Mouse (Mus musculus) neural tube, embryonic 11.5 days (tissue): Measurements from ENCODE around the gene Mad1l1. TPM values are rescaled to one million over a fixed set of nuclear protein-coding genes. Genes with fewer than 3 reads are reported as not detected.

Source experiments
- ATAC-seq: fragments of 200-750 bp; cut with Nextera tagmentation; 2 replicates; pipeline ENCODE4 v1.8.0; 2017; ENCODE audit warnings: moderate number of reproducible peaks, mild to moderate bottlenecking, moderate TSS enrichment, moderate library complexity; ENCODE audit not compliant: insufficient read depth, low FRiP score, low TSS enrichment
- DNase-seq: peaks from one replicate; pipeline ENCODE4 v3.0.0-alpha.2; 2015; ENCODE audit warnings: low spot score
- H3K27ac ChIP-seq: fragments of 300-500 bp; sonication (generic); 2 replicates; pipeline ENCODE4 v1.5.1; 2014; ENCODE audit warnings: low read depth, mild to moderate bottlenecking, low read length
- H3K27me3 ChIP-seq: fragments of 300-500 bp; sonication (generic); 2 replicates; pipeline ENCODE4 v1.6.1; 2014; ENCODE audit warnings: mild to moderate bottlenecking, low read length, mixed read lengths; ENCODE audit not compliant: control insufficient read depth, insufficient read depth
- H3K36me3 ChIP-seq: fragments of 300-500 bp; sonication (generic); 2 replicates; pipeline ENCODE4 v1.6.1; 2014; ENCODE audit warnings: mild to moderate bottlenecking, low read length, moderate library complexity, mixed read lengths; ENCODE audit not compliant: control insufficient read depth, insufficient read depth
- H3K4me1 ChIP-seq: fragments of 300-500 bp; sonication (generic); 2 replicates; pipeline ENCODE4 v1.6.1; 2014; ENCODE audit warnings: low read length, mixed read lengths; ENCODE audit not compliant: control insufficient read depth, insufficient read depth
- H3K4me2 ChIP-seq: fragments of 300-500 bp; sonication (generic); 2 replicates; pipeline ENCODE4 v1.6.1; 2014; ENCODE audit warnings: low read depth, mild to moderate bottlenecking, moderate library complexity
- H3K4me3 ChIP-seq: fragments of 300-500 bp; sonication (generic); 2 replicates; pipeline ENCODE4 v1.5.1; 2014; ENCODE audit warnings: low read depth, low read length
- H3K9ac ChIP-seq: fragments of 300-500 bp; sonication (generic); 2 replicates; pipeline ENCODE4 v1.6.1; 2014; ENCODE audit warnings: mild to moderate bottlenecking, low read length
- H3K9me3 ChIP-seq: fragments of 300-500 bp; sonication (generic); 2 replicates; pipeline ENCODE4 v1.6.1; 2016; ENCODE audit warnings: low read length; ENCODE audit not compliant: control insufficient read depth
- WGBS: fragments of 180-500 bp; shearing (Covaris S2); extraction: QIAGEN DNeasy Blood & Tissue Kit; methylation state at CpG from one replicate; pipeline ENCODE4 v1.1.7; 2014; 5-methylcytosine and 5-hydroxymethylcytosine counted together
- polyA plus RNA-seq: library from polyadenylated mRNA; unstranded; fragments of >200 nt; fragmentation: Nextera tagmentation; extraction: Ambion mirVana; gene quantifications from 2 replicates; pipeline ENCODE4 v1.2.1, GENCODE M21; 2014

Mad1l1 gene
- polyA plus RNA-seq, 1 experiment from 2014 or later: 51.9 TPM

DNA sequence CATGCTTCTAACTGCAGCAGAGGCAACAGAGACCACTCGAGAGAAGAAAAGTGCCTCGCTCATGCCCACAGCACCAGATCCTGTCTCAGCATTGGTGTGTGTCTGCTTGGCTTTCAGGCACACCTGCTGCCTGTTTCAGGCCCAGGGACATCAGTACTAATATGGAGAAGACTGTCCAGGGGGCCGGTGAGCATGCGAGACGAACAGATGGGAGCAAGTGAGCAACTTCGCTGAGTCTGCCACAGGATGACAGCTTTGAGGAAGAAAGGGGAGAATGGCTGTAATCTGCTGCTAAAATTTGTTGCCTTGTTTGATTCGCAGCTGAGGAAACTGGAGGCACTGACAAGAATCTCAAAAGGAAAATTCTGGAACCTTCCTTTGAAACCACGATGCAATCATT, 227.9 kb downstream of the Mad1l1 start:
- no peaks in the 10 kb centered on the region for H3K36me3 ChIP-seq
- H3K27ac ChIP-seq: no peak overlapping the region
- DNase-seq (no peak), ATAC-seq (no peak)
- H3K4me1 ChIP-seq: no peaks in the 10 kb centered on the region
- H3K4me3 ChIP-seq: no peak overlapping the region
- no peak overlapping the region for H3K4me2 ChIP-seq
- WGBS: 89% methylated on average over 8 of the region's 8 CpGs
- H3K27me3 ChIP-seq: no peaks in the 10 kb centered on the region
- H3K9me3 ChIP-seq: no peaks in the 10 kb centered on the region
- H3K9ac ChIP-seq: no peak overlapping the region

DNA sequence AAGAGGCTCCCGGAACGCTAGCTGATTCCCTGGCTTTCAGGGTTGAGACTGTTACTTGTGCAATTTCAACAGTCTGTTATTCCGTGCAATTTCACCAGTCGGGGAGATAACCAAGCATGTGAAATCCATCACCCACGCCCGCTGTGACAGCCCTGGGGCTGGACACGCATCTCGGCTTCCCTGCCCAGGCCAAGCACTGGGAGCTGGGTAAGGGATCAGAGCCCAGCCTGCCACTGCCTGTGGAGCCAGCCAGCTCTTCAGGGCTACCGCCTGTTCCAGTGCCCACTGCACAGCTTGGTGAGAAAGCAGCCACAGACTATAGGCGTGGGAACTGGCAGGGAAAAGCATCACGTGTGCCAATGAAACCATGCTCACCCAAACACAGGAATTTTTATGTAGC, 229.8 kb downstream of the Mad1l1 start:
- H3K9ac ChIP-seq: no peak overlapping the region
- H3K27me3 ChIP-seq: no peaks in the 10 kb centered on the region
- H3K9me3 ChIP-seq: no peaks in the 10 kb centered on the region
- no peak overlapping the region for H3K4me3 ChIP-seq
- WGBS: 82% methylated on average over 11 of the region's 11 CpGs
- 0 out of 2 replicates have a peak, but pooled peaks cover 2% of the 10 kb centered on the region for H3K36me3 ChIP-seq
- H3K4me1 ChIP-seq: no peaks in the 10 kb centered on the region
- H3K27ac ChIP-seq: no peak overlapping the region
- DNase-seq (no peak), ATAC-seq (no peak)
- no peak overlapping the region for H3K4me2 ChIP-seq

DNA sequence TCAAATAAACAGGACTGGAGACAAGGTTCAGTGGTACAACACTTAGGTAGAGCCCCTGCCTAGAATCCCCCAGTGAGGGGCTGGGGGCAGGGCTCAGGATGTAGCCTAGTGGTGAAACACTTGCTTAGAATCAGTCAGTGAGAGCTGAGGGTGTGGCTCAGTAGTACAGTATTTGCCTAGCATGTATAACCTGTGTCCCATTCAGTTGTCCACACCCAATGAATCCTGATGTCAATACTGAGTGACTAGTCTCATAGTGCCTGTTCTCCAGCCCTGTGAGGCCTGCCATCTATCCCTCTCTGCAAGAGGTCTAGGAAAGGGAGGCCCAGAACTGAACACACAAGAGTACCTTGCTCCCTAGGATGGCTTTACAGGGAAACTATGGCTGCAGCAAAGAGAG, 232.1 kb downstream of the Mad1l1 start:
- Histone ChIP-seq H3K9me3 (no peaks in the 10 kb centered on the region), H3K4me3 (no peak overlapping the region), H3K9ac (no peak overlapping the region), H3K27me3 (no peaks in the 10 kb centered on the region), H3K4me1 (no peaks in the 10 kb centered on the region), H3K4me2 (no peak overlapping the region), H3K27ac (no peak overlapping the region), H3K36me3 (0 out of 2 replicates have a peak, but pooled peaks cover 2% of the 10 kb centered on the region)
- no peak for ATAC-seq
- DNase-seq: no peak

DNA sequence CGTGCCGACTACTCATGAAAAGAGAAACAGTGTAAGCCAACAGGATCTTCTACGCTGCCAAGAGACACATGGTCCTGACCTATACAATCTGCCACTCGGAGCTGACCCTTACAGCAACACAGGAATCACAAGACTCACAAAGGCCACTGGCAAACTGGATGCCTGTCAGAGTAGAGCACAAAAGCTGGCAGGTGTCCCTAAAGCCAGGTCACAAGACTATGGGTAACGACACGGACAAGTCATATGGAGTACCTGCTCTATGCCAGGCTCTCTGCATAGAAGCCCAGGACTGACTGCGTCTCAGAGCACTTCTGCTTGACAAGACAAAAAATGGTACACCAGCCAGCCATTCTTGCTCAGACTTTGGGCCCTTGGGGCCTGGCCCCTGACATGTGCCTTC, 234.1 kb downstream of the Mad1l1 start:
- H3K4me1 ChIP-seq: no peaks in the 10 kb centered on the region
- no peaks in the 10 kb centered on the region for H3K27me3 ChIP-seq
- no peaks in the 10 kb centered on the region for H3K9me3 ChIP-seq
- 0 out of 2 replicates have a peak, but pooled peaks cover 2% of the 10 kb centered on the region for H3K36me3 ChIP-seq
- no peak overlapping the region for H3K9ac ChIP-seq
- no peak overlapping the region for H3K27ac ChIP-seq
- no peak for DNase-seq
- H3K4me3 ChIP-seq: no peak overlapping the region
- WGBS: 96% methylated on average over 7 of the region's 7 CpGs
- no peak overlapping the region for H3K4me2 ChIP-seq
- no peak for ATAC-seq

DNA sequence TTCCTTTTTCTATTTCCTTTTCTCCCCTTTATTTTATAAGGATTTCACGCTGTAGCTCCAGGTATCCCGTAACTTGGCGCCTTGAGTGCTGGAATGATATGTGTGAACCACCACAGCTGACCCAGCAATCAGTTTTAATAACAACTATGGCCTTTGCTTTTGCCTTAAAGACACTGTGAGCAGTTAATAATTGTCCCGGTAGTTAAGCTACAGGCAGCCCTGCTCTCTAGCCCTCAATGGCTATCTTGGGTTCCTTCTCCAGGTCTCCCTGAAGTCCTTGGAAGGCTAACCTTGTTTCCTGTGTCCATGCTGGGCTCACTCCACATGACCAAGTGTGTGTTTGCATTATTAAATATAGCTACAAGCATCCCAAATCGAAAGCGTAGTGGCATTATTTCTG, 237.0 kb downstream of the Mad1l1 start:
- Histone ChIP-seq H3K4me1 (no peaks in the 10 kb centered on the region), H3K27ac (no peak overlapping the region), H3K9ac (no peak overlapping the region), H3K36me3 (0 out of 2 replicates have a peak, but pooled peaks cover 2% of the 10 kb centered on the region), H3K4me2 (no peak overlapping the region), H3K27me3 (no peaks in the 10 kb centered on the region), H3K9me3 (no peaks in the 10 kb centered on the region), H3K4me3 (no peak overlapping the region)
- ATAC-seq: no peak
- DNase-seq: no peak
- WGBS: 96% methylated on average over 6 of the region's 6 CpGs

DNA sequence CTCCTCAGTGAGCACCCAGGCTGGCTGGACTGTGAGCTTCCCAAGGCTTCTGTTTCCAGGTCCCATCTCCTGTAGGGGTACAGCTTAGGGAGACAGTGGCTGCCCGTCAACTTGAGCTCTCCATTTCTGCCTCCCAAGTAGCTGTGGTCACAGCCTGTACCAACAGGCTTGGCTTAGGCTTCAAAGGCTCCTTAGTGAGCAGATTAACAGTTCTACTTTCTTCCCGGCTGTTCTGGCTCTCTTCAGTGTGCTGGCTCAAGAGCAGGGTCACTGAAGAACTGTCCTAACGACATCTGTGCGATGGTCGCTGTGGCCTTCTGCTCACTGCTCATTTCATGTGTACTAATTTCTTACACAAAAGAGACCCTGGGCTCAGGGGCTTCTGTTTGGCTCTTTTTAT, 237.4 kb downstream of the Mad1l1 start:
- no peak overlapping the region for H3K27ac ChIP-seq
- 0 out of 2 replicates have a peak, but pooled peaks cover 2% of the 10 kb centered on the region for H3K36me3 ChIP-seq
- no peak for ATAC-seq
- H3K4me1 ChIP-seq: no peaks in the 10 kb centered on the region
- no peaks in the 10 kb centered on the region for H3K9me3 ChIP-seq
- 81% methylated on average over 5 of the region's 5 CpGs for WGBS
- no peak overlapping the region for H3K4me2 ChIP-seq
- no peak overlapping the region for H3K4me3 ChIP-seq
- H3K27me3 ChIP-seq: no peaks in the 10 kb centered on the region
- H3K9ac ChIP-seq: no peak overlapping the region
- no peak for DNase-seq

DNA sequence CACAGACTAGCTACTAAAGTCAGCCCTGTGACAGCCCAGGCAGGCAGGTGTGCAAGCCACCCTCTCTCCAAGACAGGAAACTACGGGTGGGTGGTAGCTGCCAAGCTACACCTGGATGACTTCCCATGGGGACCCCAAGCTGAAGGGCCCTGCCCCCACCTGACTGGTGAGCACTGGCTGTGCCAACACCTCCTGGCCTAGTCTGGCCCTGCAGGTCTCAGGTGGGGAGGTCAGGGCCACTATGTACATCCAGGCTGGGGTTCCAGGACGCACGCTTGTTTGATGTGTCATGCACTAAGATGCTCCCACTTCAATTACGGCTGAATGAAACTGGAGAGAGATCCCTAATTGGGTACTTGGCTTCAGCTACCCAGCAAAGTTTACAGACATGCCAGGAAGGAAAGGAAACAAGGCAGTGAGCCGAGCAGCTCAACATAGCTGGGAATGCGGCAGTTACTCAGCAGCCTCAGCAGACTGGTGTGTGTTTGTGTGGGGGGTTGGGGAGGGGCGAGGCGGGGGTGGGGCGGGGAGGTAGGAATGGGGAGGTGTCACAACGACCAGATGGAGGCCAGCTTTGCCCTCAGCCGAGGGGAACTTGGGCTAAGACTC, 239.0 kb downstream of the Mad1l1 start:
- Histone ChIP-seq H3K27ac (no peak overlapping the region), H3K9me3 (no peaks in the 10 kb centered on the region), H3K4me1 (no peaks in the 10 kb centered on the region), H3K4me2 (no peak overlapping the region), H3K4me3 (no peak overlapping the region), H3K27me3 (no peaks in the 10 kb centered on the region), H3K36me3 (no peaks in the 10 kb centered on the region), H3K9ac (no peak overlapping the region)
- WGBS: 57% methylated on average over 11 of the region's 11 CpGs
- no peak for ATAC-seq
- DNase-seq: no peak

DNA sequence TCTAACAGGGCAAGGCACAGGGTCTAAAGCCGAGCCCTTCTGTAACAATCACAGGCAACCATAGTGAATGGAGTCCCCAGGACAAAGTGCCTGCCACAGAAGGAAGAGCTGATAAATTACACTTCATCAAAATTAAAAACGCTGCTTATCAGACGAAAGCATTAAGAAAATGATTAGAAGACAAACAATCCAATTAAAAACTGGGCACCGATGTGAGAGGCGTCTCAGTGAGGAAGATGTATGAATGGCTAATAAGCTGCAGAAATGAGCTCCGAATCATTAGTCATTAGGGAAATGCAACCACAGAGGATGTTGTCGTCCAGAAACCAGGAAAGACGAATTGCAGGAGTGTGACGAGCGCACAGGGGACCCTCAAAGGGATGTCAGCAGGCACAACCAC, 240.3 kb downstream of the Mad1l1 start:
- ATAC-seq (no peak), DNase-seq (no peak)
- H3K4me1 ChIP-seq: no peaks in the 10 kb centered on the region
- no peak overlapping the region for H3K27ac ChIP-seq
- no peak overlapping the region for H3K4me2 ChIP-seq
- H3K9ac ChIP-seq: no peak overlapping the region
- 76% methylated on average over 10 of the region's 10 CpGs for WGBS
- no peaks in the 10 kb centered on the region for H3K27me3 ChIP-seq
- no peaks in the 10 kb centered on the region for H3K36me3 ChIP-seq
- no peaks in the 10 kb centered on the region for H3K9me3 ChIP-seq
- H3K4me3 ChIP-seq: no peak overlapping the region

DNA sequence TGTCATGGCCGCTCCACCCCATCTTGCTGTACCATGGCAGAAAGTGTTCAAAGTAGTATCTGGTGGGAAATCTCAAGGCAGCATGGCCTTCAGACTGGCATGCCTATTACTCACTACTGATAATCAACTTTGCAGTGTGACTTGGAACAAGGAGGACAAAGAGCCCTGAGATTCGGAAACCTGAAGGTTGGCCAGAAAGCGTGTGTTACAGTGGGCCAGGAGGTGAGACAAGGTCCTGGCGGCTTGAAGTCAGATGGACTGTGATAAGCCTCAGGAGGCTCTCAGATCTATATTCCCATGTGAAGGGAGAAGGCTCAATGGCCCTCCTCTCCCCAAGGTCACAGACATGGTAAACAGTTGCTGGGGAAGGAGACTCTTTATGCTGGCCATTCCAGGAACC, 241.8 kb downstream of the Mad1l1 start:
- WGBS: 96% methylated on average over 4 of the region's 4 CpGs
- ATAC-seq: no peak
- no peak overlapping the region for H3K27ac ChIP-seq
- H3K36me3 ChIP-seq: no peaks in the 10 kb centered on the region
- H3K27me3 ChIP-seq: no peaks in the 10 kb centered on the region
- no peak overlapping the region for H3K9ac ChIP-seq
- no peaks in the 10 kb centered on the region for H3K9me3 ChIP-seq
- no peak overlapping the region for H3K4me3 ChIP-seq
- no peaks in the 10 kb centered on the region for H3K4me1 ChIP-seq
- DNase-seq: no peak
- H3K4me2 ChIP-seq: no peak overlapping the region
